Mouse (Mus musculus): ENCODE results near the gene Col26a1. TPM values are rescaled to one million over a fixed set of nuclear protein-coding genes. Genes with fewer than 3 reads are reported as not detected.
A peak's percentile ranks its signal among the peaks of the same experiment; 100 is the strongest.
"Not testable (repeated sequence)": the region's sequence is repeated elsewhere in the genome, so short reads cannot be mapped to it uniquely, and the experiment has no call there.

Col26a1 gene
- polyA plus RNA-seq, 1 experiment, result not detected

DNA sequence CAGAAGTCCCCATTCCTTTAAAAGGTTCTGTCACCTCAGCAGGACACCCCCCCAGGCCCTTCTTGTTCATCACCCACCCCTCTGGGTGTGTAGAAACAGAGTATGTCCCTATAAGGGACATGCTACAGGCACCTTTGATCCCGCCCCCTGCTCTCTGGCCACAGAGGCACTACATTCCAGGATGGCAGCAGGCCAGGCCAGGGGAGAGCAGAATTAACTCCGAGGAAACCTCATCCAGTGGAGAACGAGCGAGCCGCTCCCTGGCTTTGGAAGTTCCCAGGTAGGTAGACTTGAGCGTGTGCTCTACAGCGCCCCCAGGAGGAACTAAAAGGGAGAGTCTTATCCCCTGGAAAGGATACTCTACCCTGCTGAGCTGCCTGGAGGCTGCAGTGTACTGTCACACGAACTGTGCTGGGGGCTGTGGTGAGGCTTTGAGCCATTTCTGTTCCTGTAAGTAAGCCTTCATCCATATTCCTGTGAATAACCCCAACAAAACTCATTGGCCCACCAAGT lies 118.8 kb downstream of the Col26a1 start:
- no peak overlapping the region for H3K4me3 ChIP-seq (replicated peaks)
- TF ChIP-seq GATA1 (IDR thresholded peaks at IDR 0.05; ENCODE audit: borderline replicate concordance, low read length), result no peak
- no peak for TF ChIP-seq FLI1 (IDR thresholded peaks at IDR 0.05; ENCODE audit: low read length)
- H3K4me1 ChIP-seq, result peaks cover 18% of the 10 kb centered on the region
- no peaks in the 10 kb centered on the region for H3K36me3 ChIP-seq (replicated peaks; ENCODE audit: low read length)
- H3K27me3 ChIP-seq (replicated peaks), result peaks cover 39% of the 10 kb centered on the region
- H3K9me3 ChIP-seq, result no peaks in the 10 kb centered on the region

GRCm38 (mm10) chr5:136760345-136760744 lies 122.7 kb downstream of the Col26a1 start:
- Histone ChIP-seq H3K36me3 (replicated peaks; ENCODE audit: low read length) (no peaks in the 10 kb centered on the region), H3K4me3 (replicated peaks) (peak overlapping the region; percentile 54), H3K27me3 (replicated peaks) (peaks cover 45% of the 10 kb centered on the region), H3K4me1 (peaks cover 18% of the 10 kb centered on the region), H3K9me3 (no peaks in the 10 kb centered on the region)
- no peak for TF ChIP-seq FLI1 (IDR thresholded peaks at IDR 0.05; ENCODE audit: low read length)
- no peak for TF ChIP-seq GATA1 (IDR thresholded peaks at IDR 0.05; ENCODE audit: borderline replicate concordance, low read length)

DNA sequence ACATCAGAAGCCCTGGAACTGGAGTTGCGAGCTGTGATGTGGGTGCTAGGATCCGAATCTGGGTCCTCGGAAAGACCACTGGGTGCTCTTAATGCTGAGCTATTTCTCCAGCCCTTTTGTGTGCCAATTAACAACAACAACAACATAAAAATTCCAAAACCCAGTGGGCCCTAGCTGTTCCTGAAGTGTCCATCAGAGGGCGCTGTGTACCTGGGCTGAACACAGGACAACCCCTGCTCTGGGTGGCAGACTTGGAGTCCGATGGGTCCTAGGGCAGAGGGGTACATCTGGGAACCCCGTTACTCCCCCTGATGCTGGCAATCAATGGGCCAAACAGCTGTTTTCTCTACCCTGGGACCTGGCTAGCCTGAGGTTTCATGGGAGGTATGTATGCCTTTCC lies 123.2 kb downstream of the Col26a1 start:
- H3K4me3 ChIP-seq (replicated peaks), result no peak overlapping the region
- H3K36me3 ChIP-seq (replicated peaks; ENCODE audit: low read length), result no peaks in the 10 kb centered on the region
- H3K4me1 ChIP-seq, result peaks cover 14% of the 10 kb centered on the region
- H3K9me3 ChIP-seq, result no peaks in the 10 kb centered on the region
- H3K27me3 ChIP-seq (replicated peaks), result peaks cover 40% of the 10 kb centered on the region
- TF ChIP-seq FLI1 (IDR thresholded peaks at IDR 0.05; ENCODE audit: low read length), result no peak
- no peak for TF ChIP-seq GATA1 (IDR thresholded peaks at IDR 0.05; ENCODE audit: borderline replicate concordance, low read length)

DNA sequence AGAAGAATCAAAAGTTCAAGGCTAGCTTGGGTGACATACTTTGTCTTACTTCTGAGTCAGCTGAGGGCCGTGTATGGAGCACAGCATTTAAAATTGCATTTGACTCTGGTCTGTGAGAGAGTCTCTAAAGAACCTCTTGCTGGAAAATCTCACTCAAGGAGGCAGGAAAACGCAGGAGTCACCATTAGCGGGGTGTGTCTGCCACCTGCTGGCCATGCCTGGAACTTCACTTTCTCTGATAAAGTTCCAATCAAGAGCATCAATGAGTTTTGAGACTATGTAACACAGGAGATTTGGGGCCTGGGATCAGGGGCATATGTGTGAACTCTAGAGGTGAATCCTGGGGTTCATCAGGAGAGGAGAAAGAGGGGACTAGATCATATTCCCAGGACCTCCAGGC lies 127.3 kb downstream of the Col26a1 start:
- Histone ChIP-seq H3K36me3 (replicated peaks; ENCODE audit: low read length) (no peaks in the 10 kb centered on the region), H3K9me3 (peaks cover 7% of the 10 kb centered on the region), H3K27me3 (replicated peaks) (peaks cover 34% of the 10 kb centered on the region), H3K4me1 (peaks cover 13% of the 10 kb centered on the region), H3K4me3 (replicated peaks) (no peak overlapping the region)
- TF ChIP-seq GATA1 (IDR thresholded peaks at IDR 0.05; ENCODE audit: borderline replicate concordance, low read length), result no peak
- TF ChIP-seq FLI1 (IDR thresholded peaks at IDR 0.05; ENCODE audit: low read length), result no peak

GRCm38 (mm10) chr5:136754053-136754591 lies 128.9 kb downstream of the Col26a1 start:
- Histone ChIP-seq H3K36me3 (replicated peaks; ENCODE audit: low read length) (no peaks in the 10 kb centered on the region), H3K27me3 (replicated peaks) (peaks cover 33% of the 10 kb centered on the region), H3K9me3 (peaks cover 18% of the 10 kb centered on the region), H3K4me3 (replicated peaks) (no peak overlapping the region), H3K4me1 (peaks cover 3% of the 10 kb centered on the region; the same call in 1 of the 2 replicates)
- TF ChIP-seq GATA1 (IDR thresholded peaks at IDR 0.05; ENCODE audit: borderline replicate concordance, low read length), result no peak
- no peak for TF ChIP-seq FLI1 (IDR thresholded peaks at IDR 0.05; ENCODE audit: low read length)

DNA sequence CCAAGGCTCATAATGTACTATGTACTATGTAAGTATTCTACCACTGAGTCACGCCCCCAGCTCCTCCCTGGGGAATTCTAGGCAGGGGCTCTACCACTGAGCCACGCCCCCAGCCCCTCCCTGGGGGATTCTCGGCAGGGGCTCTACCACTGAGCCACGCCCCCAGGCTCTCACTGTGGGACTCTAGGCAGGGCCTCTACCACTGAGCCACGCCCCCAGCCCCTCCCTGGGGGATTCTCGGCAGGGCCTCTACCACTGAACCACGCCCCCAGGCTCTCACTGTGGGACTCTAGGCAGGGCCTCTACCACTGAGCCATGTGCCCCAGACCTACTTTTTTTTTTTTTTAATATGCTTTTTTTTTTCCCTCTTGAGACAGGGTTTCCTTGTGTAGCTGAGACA lies 129.8 kb downstream of the Col26a1 start:
- not testable (repeated sequence) for H3K36me3 ChIP-seq (replicated peaks; ENCODE audit: low read length); H3K4me3 ChIP-seq (replicated peaks); H3K4me1 ChIP-seq
- peaks cover 28% of the 10 kb centered on the region for H3K9me3 ChIP-seq
- H3K27me3 ChIP-seq (replicated peaks), result peaks cover 36% of the 10 kb centered on the region

GRCm38 (mm10) chr5:136752104-136752503 lies 130.9 kb downstream of the Col26a1 start:
- TF ChIP-seq FLI1 (IDR thresholded peaks at IDR 0.05; ENCODE audit: low read length) (no peak), GATA1 (IDR thresholded peaks at IDR 0.05; ENCODE audit: borderline replicate concordance, low read length) (peak; percentile 43; the same call in 1 of the 3 replicates)
- Histone ChIP-seq H3K9me3 (peaks cover 38% of the 10 kb centered on the region), H3K4me3 (replicated peaks) (peak overlapping the region; percentile 83), H3K27me3 (replicated peaks) (peaks cover 32% of the 10 kb centered on the region), H3K4me1 (peaks cover 3% of the 10 kb centered on the region; the same call in 1 of the 2 replicates), H3K36me3 (replicated peaks; ENCODE audit: low read length) (no peaks in the 10 kb centered on the region)

DNA sequence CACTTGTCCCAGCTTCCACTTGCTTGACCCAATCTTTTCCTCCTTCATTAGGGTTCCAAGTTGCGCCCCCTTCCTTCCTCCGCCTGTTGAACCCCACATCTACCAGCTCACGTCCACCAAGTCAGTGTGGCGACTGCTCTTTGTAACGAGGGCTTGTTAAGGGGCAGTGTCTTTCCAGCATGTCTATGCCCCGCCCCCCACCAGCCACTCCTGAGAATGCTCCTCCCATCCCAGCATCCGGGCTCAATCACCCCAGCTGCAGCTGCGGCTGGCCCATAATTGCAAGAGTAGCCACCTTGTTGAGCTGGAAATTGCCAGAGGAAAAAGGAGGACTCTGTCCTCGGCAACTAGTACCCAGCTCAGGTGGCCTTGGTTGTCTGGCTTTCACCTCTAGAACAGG lies 136.4 kb downstream of the Col26a1 start:
- Histone ChIP-seq H3K4me3 (replicated peaks) (no peak overlapping the region), H3K36me3 (replicated peaks; ENCODE audit: low read length) (no peaks in the 10 kb centered on the region), H3K27me3 (replicated peaks) (peaks cover 32% of the 10 kb centered on the region), H3K9me3 (peaks cover 48% of the 10 kb centered on the region), H3K4me1 (no peaks in the 10 kb centered on the region)
- TF ChIP-seq FLI1 (IDR thresholded peaks at IDR 0.05; ENCODE audit: low read length) (no peak), GATA1 (IDR thresholded peaks at IDR 0.05; ENCODE audit: borderline replicate concordance, low read length) (no peak)

DNA sequence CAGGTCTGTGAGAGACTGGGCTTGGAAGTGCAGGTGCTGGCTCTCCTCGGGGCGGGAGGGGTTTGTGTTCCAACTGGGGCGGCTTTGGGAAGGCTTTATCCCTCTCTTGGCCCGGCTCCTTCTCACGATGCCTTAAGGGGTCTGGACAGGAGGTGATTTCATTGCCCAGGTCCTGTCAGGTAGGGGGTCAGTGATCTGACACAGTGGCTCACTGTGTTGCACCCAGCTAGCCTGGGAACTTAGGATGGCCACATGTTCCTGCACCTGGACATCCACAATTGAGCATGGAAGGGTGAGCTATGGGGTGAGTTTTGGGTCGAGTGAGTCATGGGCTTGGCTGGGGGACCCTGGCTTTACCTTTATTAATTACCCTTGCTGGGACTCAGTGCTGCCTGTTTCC lies 144.1 kb downstream of the Col26a1 start:
- Histone ChIP-seq H3K9me3 (no peaks in the 10 kb centered on the region), H3K4me1 (no peaks in the 10 kb centered on the region), H3K36me3 (replicated peaks; ENCODE audit: low read length) (no peaks in the 10 kb centered on the region), H3K4me3 (replicated peaks) (no peak overlapping the region), H3K27me3 (replicated peaks) (peaks cover 26% of the 10 kb centered on the region)
- TF ChIP-seq FLI1 (IDR thresholded peaks at IDR 0.05; ENCODE audit: low read length) (no peak), GATA1 (IDR thresholded peaks at IDR 0.05; ENCODE audit: borderline replicate concordance, low read length) (no peak)

GRCm38 (mm10) chr5:136726271-136726670 lies 156.7 kb downstream of the Col26a1 start:
- not testable (repeated sequence) for H3K4me3 ChIP-seq (replicated peaks)
- peaks cover 27% of the 10 kb centered on the region for H3K9me3 ChIP-seq

GRCm38 (mm10) chr5:136721596-136721995 lies 161.4 kb downstream of the Col26a1 start:
- Histone ChIP-seq H3K4me3 (replicated peaks) (no peak overlapping the region), H3K4me1 (no peaks in the 10 kb centered on the region), H3K9me3 (peaks cover 7% of the 10 kb centered on the region), H3K27me3 (replicated peaks) (peaks cover 24% of the 10 kb centered on the region), H3K36me3 (replicated peaks; ENCODE audit: low read length) (no peaks in the 10 kb centered on the region)
- TF ChIP-seq FLI1 (IDR thresholded peaks at IDR 0.05; ENCODE audit: low read length) (no peak), GATA1 (IDR thresholded peaks at IDR 0.05; ENCODE audit: borderline replicate concordance, low read length) (no peak)

More at GRCm38 (mm10) chr5:136726271-136726670, 156.7 kb downstream of the Col26a1 start:
- not testable (repeated sequence) for H3K36me3 ChIP-seq (replicated peaks; ENCODE audit: low read length); H3K4me1 ChIP-seq
- peaks cover 14% of the 10 kb centered on the region for H3K27me3 ChIP-seq (replicated peaks)

Measured in megakaryocyte, embryonic 14.5 days (primary cell).